Mouse (Mus musculus): Measurements from ENCODE around the gene Tgm2.

Gene Tgm2

DNA sequence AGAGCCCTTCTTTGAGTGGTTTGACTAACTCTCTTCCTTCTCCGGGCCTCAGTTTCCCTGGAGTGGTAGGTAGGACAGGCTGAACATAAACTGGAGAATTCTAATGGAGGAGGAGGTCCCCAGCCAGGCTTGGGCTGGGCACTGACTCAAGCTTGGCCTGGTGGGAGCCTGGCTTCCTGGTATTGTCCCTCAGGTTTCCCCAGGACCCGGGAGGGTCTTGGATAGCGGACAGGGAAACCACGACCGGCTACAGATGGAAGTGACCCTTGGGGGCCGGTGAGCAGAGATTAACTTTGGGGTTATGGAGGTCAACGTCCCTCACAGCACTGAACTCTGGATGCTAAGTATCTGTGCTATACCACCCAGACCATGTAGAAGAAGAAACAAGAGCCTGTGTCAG is 5.0 kb downstream of the Tgm2 start:
- no peak for DNase-seq (ENCODE audit: low spot score)

DNA sequence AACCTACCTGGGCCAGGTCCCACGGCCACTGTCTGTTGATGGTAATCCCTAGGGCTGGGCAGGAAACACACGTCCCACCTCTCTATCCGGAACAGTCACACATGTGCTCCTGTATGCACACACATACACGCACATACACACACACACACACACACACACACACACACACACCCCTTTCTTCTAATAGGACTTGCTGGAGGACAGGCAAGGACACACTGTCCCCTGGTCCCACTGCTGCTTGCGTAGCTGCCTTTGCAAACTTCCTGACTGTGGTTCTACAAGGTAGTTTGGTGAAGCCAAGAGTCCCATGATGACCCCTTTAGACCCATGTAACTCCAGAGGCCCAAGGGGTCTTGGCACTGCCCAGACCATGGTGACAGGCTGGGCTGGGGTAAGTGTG is 5.6 kb downstream of the Tgm2 start:
- no peak for DNase-seq (ENCODE audit: low spot score)

DNA sequence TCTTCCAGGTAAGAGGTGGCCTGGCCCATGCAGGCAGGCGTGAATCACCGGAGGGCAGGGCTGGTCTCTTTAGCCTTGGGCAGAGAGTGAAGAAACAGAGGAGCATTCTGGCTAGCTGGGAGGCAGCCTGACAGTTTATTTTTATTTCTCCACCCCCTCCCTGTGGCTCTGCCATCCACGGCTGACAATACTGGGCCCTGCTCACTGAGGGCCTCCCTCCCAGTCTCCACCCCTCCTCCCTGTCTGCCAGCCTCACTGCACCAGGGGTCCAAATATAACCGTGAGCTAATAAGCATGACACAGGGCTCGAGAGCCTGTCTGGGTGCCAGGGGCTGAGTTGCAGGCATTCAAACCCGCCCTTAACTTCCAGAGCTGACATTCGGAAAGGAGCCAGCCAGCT is 6.6 kb downstream of the Tgm2 start:
- DNase-seq (ENCODE audit: low spot score): no peak

DNA sequence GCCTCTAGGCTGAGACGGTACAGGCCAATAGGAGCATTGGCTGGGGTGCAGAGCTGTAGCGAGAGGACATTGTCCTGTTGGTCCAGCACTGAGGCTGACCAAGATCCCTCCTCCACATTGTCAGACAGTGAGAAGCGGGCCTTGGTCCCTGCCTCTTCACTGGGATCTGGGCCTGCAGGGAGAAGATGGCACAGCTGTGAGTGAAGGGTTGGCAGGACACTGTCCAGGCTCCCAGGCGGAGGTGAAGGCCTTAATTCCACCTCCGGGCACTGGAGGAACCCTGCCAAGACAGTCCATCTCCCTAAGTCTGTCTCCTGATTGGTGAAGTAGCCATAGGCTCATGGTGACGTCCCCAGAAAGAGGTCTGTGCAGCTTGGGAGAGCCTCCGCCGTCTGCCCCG is 7.5 kb downstream of the Tgm2 start:
- DNase-seq (ENCODE audit: low spot score): no peak

DNA sequence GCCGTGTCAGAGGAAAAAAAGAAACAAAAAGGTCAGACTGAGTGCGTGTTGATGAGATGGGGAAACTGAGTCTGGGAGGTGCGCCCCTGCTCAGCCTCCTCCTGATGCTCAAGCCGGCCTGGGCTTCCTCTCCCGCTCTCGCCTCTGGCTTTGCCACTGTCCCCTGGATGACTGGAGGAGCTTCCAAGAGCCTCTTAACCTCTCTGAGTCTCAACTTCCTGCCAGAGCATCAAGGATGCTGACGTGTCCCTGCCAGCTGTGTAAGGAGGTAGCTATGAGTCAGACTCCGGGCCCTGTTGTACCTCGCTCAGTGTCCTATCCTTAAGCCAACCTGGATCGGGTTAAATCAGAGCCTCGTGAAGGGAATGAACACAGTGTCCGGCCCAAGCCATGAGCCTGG is 8.5 kb downstream of the Tgm2 start:
- no peak for DNase-seq (ENCODE audit: low spot score)

DNA sequence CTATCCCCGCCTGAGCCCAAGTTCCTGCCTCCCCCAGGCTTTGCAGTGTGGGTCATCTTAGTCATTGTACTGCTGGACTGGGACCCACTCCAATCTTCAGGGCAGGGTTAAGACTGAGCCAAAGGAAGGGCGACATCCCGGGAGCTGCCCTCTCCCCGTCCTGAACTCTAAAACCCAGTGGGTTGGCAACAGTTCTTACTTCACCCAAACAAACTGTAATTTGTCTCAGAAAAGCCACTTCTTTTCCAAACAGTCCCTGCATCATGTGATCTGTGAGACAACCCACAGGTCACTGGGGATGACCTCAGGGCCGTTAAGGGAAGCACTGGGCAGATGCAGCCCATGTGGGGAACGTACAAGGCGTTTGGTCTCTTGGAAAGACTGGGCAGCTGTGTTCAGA is 10.0 kb downstream of the Tgm2 start:
- no peak for DNase-seq (ENCODE audit: low spot score)

DNA sequence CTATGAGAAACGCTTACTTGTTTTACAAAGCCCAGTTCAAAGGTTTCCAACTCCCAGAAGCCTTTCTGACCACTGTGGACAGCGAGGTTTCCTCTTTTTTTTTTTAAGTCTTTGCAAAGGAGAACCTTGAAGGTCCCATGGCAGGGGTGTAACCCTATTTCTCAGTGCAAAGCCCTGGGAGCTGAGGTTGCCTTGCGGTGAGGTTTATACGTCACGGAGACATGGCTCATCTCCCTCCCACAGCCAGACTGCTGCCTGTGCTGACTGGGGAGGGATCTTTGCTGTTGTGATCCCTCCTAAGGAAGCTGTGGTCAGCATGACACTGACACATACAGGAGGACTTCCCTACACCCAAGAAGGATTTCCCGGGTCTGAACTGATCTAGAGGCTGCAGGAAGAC is 13.2 kb downstream of the Tgm2 start:
- no peak for DNase-seq (ENCODE audit: low spot score)

DNA sequence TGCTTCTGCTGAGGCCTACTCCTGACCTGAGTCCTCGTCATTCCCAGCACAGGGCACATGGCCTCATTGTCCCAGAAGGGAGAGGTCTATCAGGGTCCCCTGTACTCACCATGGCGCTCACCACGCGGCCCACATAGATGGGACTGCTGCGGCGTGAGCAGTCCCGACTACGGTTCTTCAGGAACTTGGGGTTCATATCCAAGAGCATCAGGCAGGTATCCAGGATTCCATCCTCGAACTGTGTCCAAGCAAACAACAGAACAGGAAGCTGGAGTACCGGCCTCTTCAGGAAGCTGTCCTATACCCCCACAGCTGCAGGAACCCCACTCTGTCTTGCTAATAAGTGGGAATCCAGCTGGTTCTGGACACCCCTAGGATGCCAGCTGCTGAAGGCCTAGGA is 13.9 kb downstream of the Tgm2 start:
- no peak for DNase-seq (ENCODE audit: low spot score)

DNA sequence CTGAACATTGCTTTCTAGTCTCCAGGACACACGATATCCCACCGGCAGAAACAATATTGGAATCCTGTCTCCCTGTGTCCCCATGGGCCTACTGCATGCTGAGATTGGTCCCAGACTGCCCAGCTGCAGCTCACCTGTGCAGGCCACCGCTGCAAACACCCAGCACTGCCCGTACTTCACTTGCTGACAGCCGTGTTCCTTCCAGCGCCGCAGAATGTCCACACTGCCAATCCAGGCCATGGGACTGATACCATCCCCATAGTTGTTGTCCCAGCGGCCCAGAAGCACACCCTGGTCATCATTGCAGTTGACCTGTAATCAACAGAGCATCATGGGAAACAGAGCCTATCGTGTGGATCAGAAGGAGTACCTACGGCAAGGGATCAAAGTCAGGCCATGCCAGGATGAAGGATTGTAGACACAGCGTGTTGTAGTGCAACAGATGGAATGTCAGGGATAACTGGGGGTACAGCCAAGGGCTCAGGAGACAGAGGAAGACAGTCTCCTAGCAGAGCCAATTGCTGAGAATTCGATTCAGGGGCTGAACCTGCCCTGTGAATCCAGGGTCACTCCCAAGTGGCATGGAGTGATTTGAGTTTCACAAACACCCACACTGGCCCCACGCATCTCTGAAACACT is 14.9 kb downstream of the Tgm2 start:
- no peak for DNase-seq (ENCODE audit: low spot score)

DNA sequence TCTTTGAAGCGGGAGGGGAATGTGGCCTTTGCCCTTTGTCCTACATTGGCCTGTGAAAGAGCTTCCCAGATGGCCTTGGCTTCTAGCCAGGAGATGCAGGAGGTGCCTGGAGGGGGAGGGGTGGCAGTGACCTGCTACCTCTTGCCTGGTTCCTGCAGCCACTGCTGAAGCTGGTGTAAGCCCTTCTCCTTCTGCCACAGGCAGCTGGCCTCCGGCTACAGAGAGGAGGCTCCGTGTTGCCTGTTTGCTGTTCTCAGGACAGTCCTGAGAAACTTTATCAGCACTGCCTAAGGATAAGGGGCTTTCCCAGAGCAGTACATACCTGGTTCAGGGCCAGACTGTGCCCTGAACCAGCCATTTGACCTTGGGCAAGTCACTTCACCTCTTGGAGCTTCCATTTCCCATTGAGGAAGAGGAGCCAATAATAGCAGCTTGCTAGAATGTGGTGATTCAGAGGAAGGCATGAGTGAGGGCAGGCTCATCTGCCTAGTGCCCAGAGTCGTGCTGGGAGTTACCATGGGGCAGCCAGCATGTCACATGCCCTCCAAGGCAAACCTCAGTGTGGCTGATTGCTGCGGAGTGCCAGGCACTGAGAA is 15.7 kb downstream of the Tgm2 start:
- DNase-seq (ENCODE audit: low spot score): no peak

DNA sequence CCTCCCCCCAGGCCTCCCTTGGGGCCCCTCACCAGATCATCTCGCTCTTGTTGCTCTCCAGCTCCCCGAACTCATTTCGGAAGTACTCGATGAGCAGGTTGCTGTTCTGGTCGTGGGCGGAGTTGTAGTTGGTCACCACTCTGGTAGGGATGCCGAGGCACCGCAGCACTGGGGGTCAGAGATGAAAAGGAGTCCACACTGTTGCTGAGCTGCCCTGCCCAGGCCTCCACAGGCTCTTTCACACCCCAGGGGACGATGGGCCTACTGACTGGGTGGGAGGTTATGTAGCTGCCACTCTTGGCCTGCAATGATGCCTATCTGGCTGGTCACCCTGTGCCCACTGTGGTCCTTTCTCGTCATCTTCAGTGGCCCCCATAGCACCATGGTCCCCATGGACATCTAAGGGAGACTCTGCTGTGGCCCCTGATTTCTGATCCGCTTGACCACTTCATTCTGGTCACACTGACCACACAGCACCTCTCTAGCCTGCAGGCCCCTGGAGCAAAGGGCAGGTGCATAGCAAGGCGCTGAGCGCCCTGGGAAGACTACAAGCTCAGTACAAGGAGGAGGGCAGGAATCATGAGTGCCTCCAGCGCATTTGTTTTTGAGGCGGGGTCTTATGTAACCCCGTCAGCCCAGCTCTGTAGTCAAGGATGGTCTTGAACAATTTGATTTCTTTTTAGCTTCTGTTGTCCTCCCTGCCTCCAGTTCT is 16.8 kb downstream of the Tgm2 start:
- DNase-seq (ENCODE audit: low spot score): no peak

DNA sequence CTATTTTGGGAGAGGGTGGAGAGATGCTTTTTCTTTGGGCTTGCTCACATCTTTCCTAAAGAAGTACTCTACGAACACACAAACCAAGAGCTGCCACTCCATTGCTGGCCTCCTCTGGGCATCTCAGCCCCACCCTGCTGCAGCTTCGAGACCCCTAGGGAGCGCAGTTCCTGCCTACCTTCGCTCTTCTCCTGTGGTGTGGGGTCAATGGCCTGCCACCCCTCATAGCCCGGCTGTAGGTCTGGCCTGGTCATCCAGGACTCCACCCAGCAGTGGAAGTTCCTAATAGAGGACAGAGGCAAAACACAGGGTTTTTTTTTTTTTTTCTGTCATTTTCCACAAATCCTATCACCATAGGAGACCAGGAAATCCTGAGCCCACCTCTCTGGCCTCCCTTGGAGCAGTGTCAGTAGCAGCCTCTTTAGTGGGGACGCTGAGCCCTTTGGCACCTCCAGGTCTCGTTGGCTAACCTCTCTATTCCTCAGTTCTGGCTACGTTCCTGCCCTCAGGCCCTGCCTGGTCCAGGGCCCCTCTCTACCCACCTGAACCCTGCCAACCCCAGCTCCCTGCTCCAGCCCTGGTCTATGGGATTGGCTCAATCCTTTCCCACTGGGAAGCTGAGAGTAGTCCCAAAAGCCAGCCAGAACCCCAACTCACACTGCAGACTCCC is 17.6 kb downstream of the Tgm2 start:
- no peak for DNase-seq (ENCODE audit: low spot score)

DNA sequence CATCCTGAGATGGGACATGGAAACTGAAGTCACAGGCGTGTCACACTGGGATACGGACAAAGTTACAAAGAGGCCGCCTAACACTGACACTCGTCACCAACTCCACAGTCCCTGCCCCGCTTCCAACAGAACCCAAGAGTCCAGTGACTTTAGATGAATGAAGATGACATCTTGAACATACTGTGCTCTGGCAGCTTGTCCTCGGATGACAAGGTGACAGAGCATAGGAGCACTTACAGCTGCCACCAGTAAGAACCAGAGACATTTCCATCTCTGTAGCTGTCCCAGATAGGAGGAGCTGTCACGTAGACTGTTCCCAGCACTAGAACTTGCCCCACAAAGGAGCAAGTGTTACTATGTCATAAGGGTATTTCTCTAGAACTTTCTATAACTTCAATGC is 18.4 kb downstream of the Tgm2 start:
- DNase-seq (ENCODE audit: low spot score): no peak

DNA sequence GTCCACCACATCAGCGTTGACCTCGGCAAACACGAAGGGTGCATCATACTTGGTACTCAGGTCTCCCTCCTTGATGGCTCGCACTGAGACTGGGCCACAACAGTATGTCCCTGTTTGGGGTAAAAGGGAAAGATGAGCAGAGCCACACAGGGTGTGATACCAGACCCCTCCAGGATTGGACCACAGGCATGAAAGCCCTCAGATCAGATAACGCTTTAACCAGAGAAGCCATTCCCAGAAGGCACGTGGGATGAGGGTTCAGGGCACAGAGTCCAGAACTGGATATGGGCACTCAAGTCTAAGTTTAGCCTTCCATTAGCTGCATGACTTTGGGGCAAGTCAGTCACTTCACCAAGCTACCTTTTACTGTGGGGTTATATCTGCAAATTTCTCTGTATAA is 19.0 kb downstream of the Tgm2 start:
- DNase-seq (ENCODE audit: low spot score): no peak

DNA sequence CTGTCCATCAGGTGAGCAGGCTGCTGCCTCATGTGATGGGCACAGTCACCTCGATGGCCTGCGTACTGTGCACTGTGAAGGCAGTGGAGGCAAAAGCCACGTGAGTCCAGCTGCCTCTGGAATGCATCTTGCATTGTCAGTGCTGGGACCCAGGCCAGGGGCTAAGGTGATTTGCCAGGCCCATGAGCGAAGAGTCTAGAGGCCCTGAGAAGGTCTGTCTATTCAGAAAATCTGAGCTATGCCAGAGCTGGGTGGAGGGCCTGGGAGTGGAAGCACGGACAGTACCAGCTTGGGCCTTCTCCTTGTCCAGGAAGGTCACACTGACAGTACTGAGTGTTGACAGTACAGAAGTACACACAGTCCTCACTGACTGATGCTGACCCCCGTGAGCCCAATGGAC is 23.4 kb downstream of the Tgm2 start:
- DNase-seq (ENCODE audit: low spot score): no peak

DNA sequence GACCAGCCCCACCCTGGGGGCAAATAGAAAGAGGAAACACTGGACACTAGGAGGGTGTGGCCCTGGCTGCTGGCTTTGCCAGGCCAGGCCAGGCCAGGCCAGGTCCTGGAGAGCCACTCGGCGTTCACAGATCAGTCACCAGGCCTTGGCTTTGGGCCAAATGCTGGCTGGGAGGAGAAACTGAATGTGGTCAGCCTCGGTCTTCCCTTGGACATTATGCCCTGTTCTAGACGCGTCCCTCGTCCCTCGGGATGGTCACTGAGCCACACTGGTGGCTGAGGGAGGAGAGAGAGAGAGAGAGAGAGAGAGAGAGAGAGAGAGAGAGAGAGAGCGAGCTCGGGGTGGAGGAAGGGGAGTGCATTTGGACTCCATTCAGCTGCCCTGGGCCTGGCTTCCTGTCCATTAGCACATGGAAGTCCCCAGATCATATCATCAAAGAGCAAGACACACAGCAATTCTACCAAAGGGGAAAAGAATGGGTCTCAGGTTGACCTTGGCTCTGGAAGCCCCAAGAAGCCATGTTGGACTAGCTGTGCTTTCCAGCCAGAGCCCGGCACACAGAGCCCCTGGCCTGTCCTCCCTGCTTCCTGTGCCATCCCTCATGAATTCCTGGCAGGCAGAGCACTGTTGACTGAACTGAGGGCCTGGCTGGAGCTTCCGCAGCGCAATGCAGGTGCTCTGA is 24.4 kb downstream of the Tgm2 start:
- no peak for DNase-seq (ENCODE audit: low spot score)

DNA sequence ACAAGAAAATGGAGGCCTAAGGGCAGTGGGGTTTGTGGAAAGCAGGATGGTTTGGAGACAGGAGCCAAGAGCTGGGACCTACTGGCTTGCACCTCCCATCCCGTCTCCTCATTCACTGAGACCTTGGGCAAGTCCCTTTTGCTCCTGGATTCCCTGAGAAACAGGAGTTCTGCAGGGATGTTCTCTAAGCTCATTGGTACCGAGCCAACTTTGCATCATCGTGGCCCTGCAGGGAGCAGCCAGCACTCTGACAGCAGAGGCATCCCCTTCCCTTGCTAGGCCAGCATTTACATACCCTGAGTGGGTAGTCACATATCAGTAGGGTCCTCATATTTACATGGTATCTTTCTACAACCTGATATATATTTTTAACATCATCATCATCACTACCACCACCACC is 25.4 kb downstream of the Tgm2 start:
- DNase-seq (ENCODE audit: low spot score): no peak

DNA sequence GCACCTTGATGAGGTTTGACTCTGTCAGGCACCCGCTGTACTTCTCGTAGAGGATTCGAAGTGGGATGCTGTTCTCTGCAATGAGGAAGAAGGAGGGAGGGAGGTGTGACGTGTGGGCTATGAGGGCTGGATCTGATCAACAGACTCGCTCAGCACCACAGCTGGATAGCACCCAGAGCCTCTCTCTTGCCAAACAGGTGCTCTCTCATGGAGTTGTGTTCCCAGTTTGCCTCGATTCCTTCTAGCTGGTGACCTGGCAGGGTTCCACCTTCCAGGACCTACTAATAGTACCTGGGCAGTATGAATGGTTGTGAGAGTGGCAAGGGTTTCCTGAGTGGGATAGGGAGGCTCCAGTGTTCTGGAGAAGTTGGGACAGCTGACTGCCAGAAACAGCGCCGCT is 26.0 kb downstream of the Tgm2 start:
- no peak for DNase-seq (ENCODE audit: low spot score)

DNA sequence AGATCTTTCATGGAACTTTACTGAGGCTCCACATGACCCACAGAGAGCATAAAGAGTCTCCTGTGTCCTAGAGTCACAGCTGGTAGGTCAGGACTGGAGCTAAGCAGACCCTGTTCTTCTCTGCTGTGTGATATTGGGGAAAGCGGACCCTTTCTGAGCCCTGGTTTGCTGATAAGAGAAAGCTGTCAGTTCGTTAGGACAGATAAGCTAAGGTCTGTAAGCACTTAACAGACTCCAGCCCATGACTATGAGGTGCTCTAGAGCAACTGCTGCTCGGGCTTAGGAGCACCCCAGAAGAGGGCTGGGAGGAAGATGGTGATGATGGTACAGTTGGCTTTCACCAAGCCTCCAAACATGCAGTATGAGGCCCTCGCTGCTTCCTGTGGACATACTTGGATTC is 27.1 kb downstream of the Tgm2 start:
- no peak for DNase-seq (ENCODE audit: low spot score)

DNA sequence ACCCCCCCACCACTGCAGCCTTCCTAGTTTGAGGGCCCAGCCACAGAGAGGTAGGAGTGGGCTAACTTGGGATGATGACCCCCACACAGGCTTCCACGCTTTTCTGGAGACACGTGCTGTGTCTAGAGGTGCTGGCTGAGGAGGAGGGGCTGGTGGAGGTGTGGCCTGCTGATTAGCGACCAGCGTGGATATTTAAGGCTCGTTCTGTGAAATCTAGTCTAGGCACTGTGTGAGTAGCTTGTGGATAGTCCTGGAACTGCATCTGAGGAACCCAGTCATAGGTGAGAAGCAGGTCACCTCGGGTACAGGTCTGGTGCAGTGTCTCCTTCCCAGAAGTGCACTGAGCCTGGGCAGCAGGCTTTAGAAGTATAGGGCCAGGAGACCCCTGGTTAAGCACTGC is 29.6 kb downstream of the Tgm2 start:
- DNase-seq (ENCODE audit: low spot score): no peak

DNA sequence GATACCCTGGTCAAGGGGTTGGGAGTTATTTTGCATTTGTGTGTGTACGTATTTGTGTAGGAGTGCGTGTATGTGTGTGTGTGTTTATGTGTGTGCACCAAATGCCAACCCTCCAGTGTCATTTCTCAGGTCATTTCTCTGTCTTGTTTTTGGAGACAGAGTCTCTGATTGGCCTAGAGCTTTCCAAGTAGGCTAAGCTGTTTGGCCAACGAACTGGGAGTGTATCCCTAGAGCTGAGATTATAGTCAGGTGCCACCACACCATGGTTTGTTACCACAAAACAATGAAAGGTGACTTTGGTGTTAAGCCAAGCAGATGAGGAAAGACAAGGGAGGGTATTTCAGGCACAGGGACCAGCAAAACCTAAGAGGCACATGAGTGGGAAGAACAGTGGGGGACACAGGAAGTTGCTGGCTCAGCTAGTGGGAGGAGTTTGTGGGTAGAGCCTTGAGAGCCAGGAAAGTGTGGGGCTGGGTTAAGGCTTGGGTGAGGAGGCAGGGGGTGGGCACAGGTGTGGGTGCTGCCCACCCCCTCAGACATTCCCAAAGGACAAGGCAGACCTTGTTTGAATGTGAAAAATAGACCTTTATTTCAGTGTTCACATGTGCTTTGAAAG is 30.3 kb downstream of the Tgm2 start:
- DNase-seq (ENCODE audit: low spot score): no peak

DNA sequence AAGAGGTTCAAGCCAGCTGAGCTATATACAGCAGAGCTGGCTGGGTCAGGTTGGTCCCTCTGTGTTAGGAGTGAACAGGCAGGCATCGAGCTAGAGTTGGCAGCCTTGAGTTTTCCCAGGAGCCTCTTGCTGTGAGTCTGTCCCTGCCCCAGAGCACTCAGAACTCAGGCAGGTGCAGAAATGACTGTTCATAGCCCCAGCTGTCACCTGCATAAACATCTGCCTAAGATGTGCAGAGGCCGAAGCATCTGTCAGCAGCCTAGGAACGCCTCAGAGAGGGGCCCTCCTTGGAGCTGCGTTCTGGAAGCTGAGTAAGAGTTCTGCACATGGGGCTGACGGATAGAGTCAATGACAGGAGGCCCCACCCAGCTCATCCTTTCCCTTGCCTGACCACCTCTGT is 31.3 kb downstream of the Tgm2 start:
- no peak for DNase-seq (ENCODE audit: low spot score)
